In the genomic region with DNA sequence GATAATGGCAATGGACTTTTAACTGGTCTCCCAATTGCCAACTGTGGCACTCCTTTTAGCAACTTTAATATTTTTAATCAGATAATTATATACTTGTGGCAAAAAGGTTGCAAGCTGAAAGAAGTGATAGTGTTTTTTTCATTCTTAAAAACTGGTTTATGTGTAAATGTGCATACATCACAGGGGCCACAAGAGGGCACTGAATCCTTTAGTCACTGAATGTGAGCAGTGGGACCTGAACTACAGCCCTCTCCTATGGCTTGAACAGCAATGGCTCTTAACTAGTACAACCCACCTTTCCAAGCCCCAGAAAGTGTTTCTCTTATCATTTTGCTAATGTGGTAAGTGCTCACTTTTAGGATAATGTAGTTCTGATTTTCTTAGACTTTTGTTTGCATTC, we compare ENCODE assay signal across 9 mouse cellular contexts.
DNase-seq lines count a peak whose midpoint lies in the region; ATAC-seq and TF ChIP-seq lines count a peak whose summit lies in the region.
"Had no signal": no experiment of that assay in that cellular context is flagged by ENCODE, and none has a peak within 500 bp of the region (broad histone marks: within the 10 kb centered on the region; RNA-seq: fewer than 3 reads in every experiment).

No protein-coding gene starts in this region.

- no peaks in the 10 kb centered on the region for H3K36me3 ChIP-seq in intestine, postnatal 0 days (ENCODE audit: control insufficient read depth, insufficient read depth)
- no peaks in the 10 kb centered on the region for H3K36me3 ChIP-seq in intestine, embryonic 15.5 days
- H3K36me3 ChIP-seq in neural tube, embryonic 11.5 days (ENCODE audit: control insufficient read depth, insufficient read depth, low read length) = no peaks in the 10 kb centered on the region
- H3K36me3 ChIP-seq: embryonic facial prominence, embryonic 13.5 days had no signal

- H3K4me2 ChIP-seq in intestine, postnatal 0 days (replicated peaks; ENCODE audit: low read depth) = no peak overlapping the region
- H3K4me2 ChIP-seq in intestine, embryonic 15.5 days (replicated peaks) = no peak overlapping the region
- no peak overlapping the region for H3K4me2 ChIP-seq in neural tube, embryonic 11.5 days (ENCODE audit: low read depth)
- H3K4me2 ChIP-seq: embryonic facial prominence, embryonic 13.5 days had no signal

- intact Hi-C loops in gastrocnemius, postnatal 14 days (cut with DNase I; ENCODE audit: low total_unique reads) = loop anchor here (5.0 kb wide), 1 partner anchor 60 kb away; no protein-coding TSS in a partner anchor

- peak; percentile 30 for DNase-seq in MEL-GATA-1-ER (ENCODE audit: extremely low read depth, low read depth)
- peak; percentile 68 to 76 for DNase-seq in cerebellum, adult 18-20 months
- peak; percentile 56 for DNase-seq in gastrocnemius, postnatal 14 days
- peak; percentile 55 to 66 for DNase-seq in left cerebral cortex, adult 18-20 months (ENCODE audit: low spot score in 2 of 2)
- DNase-seq in neural tube, embryonic 11.5 days (ENCODE audit: low spot score) = peak; percentile 56

- H3K4me3 ChIP-seq in intestine, postnatal 0 days (ENCODE audit: low read depth, low read length) = no peak overlapping the region
- H3K4me3 ChIP-seq in intestine, embryonic 15.5 days (replicated peaks) = no peak overlapping the region
- H3K4me3 ChIP-seq in neural tube, embryonic 11.5 days (ENCODE audit: low read depth, low read length) = no peak overlapping the region
- H3K4me3 ChIP-seq: embryonic facial prominence, embryonic 13.5 days had no signal

- peak; percentile 87 for TF ChIP-seq CTCF in intestine, postnatal 0 days (IDR thresholded peaks at IDR 0.05; ENCODE audit: low read depth)

- H3K27ac ChIP-seq in intestine, postnatal 0 days (ENCODE audit: low read depth, low read length) = no peak overlapping the region
- no peak overlapping the region for H3K27ac ChIP-seq in intestine, embryonic 15.5 days
- no peak overlapping the region for H3K27ac ChIP-seq in neural tube, embryonic 11.5 days (ENCODE audit: low read depth, low read length)
- H3K27ac ChIP-seq: embryonic facial prominence, embryonic 13.5 days had no signal

- no peak for ATAC-seq in intestine, postnatal 0 days
- ATAC-seq in intestine, embryonic 15.5 days = no peak
- ATAC-seq in neural tube, embryonic 11.5 days (ENCODE audit: insufficient read depth, low FRiP score, low TSS enrichment) = no peak
- ATAC-seq in activated CD4-positive, CD25-positive, alpha-beta regulatory T cell, adult 4 months = no peak

- no peaks in the 10 kb centered on the region for H3K4me1 ChIP-seq in intestine, postnatal 0 days (replicated peaks; ENCODE audit: control insufficient read depth, insufficient read depth, low read length)
- no peaks in the 10 kb centered on the region for H3K4me1 ChIP-seq in intestine, embryonic 15.5 days (replicated peaks)
- H3K4me1 ChIP-seq in neural tube, embryonic 11.5 days (ENCODE audit: control insufficient read depth, insufficient read depth, low read length) = no peaks in the 10 kb centered on the region
- H3K4me1 ChIP-seq: embryonic facial prominence, embryonic 13.5 days had no signal

- H3K27me3 ChIP-seq in intestine, postnatal 0 days (replicated peaks; ENCODE audit: control insufficient read depth, insufficient read depth, low read length) = no peaks in the 10 kb centered on the region
- no peaks in the 10 kb centered on the region for H3K27me3 ChIP-seq in intestine, embryonic 15.5 days (replicated peaks)
- H3K27me3 ChIP-seq in neural tube, embryonic 11.5 days (ENCODE audit: control insufficient read depth, insufficient read depth, low read length) = no peaks in the 10 kb centered on the region
- H3K27me3 ChIP-seq: embryonic facial prominence, embryonic 13.5 days had no signal

- H3K9me3 ChIP-seq in intestine, postnatal 0 days (ENCODE audit: control insufficient read depth) = no peaks in the 10 kb centered on the region
- H3K9me3 ChIP-seq in intestine, embryonic 15.5 days = no peaks in the 10 kb centered on the region
- H3K9me3 ChIP-seq in neural tube, embryonic 11.5 days (ENCODE audit: control insufficient read depth, low read length) = no peaks in the 10 kb centered on the region
- H3K9me3 ChIP-seq: embryonic facial prominence, embryonic 13.5 days had no signal

- H3K9ac ChIP-seq in intestine, postnatal 0 days (ENCODE audit: low read depth, low read length) = no peak overlapping the region
- no peak overlapping the region for H3K9ac ChIP-seq in intestine, embryonic 15.5 days
- H3K9ac ChIP-seq in neural tube, embryonic 11.5 days (ENCODE audit: low read length) = no peak overlapping the region
- H3K9ac ChIP-seq: embryonic facial prominence, embryonic 13.5 days had no signal
